Mouse (Mus musculus) T-cell, adult 2 months (primary cell): ENCODE measurements around the gene Ctsm.
"Not testable (repeated sequence)": the region's sequence is repeated elsewhere in the genome, so short reads cannot be mapped to it uniquely, and the experiment has no call there.

Source experiments
- DNase-seq: peaks from one replicate; pipeline ENCODE4 v3.0.0; 2022; ENCODE audit warnings: low spot score

The Ctsm gene

GRCm38 (mm10) chr13:61541631-61542030, at the start of gene Ctsm:
Gene Ctsm, minus strand, starts transcription at chr13:61541839.
- no peak for DNase-seq

GRCm38 (mm10) chr13:61570027-61570426, 28.4 kb upstream of the Ctsm start, which contains the start of gene Cts3:
Gene Cts3, minus strand, starts transcription at chr13:61570127.
- DNase-seq = no peak

GRCm38 (mm10) chr13:61568074-61568473, 26.4 kb upstream of the Ctsm start, which contains the start of gene Gm49352:
Gene Gm49352, minus strand, starts transcription at chr13:61568174.
- not testable (repeated sequence) for DNase-seq
